Mouse (Mus musculus): ENCODE measurements around the gene Esr1.

DNA sequence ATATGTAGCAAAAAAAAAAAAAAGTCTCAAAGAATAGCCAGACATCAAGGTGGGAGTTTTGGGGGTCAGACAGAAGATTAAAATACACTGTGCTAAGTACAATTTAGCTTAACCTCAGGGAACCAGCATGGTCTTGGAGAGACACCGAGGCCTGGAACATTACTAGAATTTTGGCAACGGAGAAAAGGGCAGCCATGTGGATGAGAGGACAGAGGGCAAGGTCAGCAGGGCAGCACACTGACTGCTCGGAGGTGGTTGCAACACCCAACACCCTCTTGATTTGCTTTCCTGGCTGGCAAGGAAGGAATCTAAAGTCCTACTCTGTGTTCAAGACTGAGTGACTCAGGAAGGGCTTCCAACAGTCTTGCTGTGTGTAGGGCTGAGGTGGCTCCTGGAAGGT is 60.5 kb downstream of the Esr1 start:
- TF ChIP-seq CTCF (IDR thresholded peaks at IDR 0.05) (no peak), EP300 (IDR thresholded peaks at IDR 0.05) (no peak)

Data from lung, postnatal 0 days (tissue).